Mouse (Mus musculus) adrenal gland, adult (tissue): ENCODE measurements around the gene Aarsd1.
"Not testable (repeated sequence)": the region's sequence is repeated elsewhere in the genome, so short reads cannot be mapped to it uniquely, and the experiment has no call there.

ENCODE experiments used
- DNase-seq, 2 experiments: peaks; one replicate each; pipeline ENCODE4 v3.0.0; 2022 to 2023; ENCODE audit warnings: low spot score in 1 of 2; ENCODE audit not compliant: inconsistent age in 2 of 2

Aarsd1 gene

GRCm38 (mm10) chr11:101447786-101448185, 30.4 kb upstream of the Aarsd1 start:
- no peak for DNase-seq

DNA sequence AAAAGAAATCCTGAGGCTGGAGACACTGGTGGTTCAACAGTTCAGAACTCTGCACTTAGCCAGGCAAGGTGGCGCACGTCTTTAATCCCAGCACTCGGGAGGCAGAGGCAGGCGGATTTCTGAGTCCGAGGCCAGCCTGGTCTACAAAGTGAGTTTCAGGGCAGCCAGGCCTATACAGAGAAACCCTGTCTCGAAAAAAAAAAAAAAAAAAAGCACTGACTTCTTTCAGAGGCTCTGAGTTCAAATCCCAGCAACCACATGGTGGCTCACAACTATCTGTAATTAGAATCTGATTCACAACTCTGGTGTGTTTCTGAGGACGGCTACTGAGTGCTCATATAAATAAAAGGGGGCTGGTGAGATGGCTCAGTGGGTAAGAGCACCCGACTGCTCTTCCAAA, 29.4 kb upstream of the Aarsd1 start:
- not testable (repeated sequence) for DNase-seq

GRCm38 (mm10) chr11:101446319-101446718, 28.9 kb upstream of the Aarsd1 start:
- DNase-seq, result no peak

GRCm38 (mm10) chr11:101442760-101443159, 25.3 kb upstream of the Aarsd1 start:
- no peak for DNase-seq

- peak; percentile 99 for DNase-seq
Measured at GRCm38 (mm10) chr11:101442127-101442693, 24.8 kb upstream of the Aarsd1 start, which contains the start of gene Rpl27. TSS of gene Rpl27 (plus strand) at chr11:101442298.

DNA sequence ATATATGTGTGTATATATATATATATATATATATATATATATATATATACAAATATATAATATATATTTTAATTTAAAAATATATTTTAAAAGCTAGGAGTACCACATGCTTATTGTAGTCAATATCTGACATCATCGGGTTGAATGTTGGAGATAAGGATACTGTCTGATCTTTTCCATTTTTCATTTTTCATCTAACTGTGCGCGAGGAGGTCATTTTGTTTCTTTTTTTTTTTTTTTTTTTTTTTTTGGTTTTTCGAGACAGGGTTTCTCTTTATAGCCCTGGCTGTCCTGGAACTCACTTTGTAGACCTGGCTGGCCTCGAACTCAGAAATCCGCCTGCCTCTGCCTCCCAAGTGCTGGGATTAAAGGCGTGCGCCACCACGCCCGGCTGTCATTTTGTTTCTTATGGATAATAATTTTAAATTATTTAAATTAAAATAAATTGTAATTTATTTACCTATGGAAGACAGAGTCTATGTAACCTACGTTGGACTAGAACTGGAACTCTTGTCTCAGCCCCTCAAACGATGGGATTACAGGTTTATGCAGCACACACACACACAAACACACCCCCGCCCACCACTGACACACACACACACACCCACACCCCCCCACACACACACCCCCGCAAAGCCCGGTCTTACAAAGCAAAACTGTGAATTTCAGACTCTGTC, 24.2 kb upstream of the Aarsd1 start:
- not testable (repeated sequence) for DNase-seq

GRCm38 (mm10) chr11:101438006-101438405, 20.6 kb upstream of the Aarsd1 start:
- not testable (repeated sequence) for DNase-seq

GRCm38 (mm10) chr11:101436916-101437315, 19.5 kb upstream of the Aarsd1 start:
- no peak for DNase-seq

DNA sequence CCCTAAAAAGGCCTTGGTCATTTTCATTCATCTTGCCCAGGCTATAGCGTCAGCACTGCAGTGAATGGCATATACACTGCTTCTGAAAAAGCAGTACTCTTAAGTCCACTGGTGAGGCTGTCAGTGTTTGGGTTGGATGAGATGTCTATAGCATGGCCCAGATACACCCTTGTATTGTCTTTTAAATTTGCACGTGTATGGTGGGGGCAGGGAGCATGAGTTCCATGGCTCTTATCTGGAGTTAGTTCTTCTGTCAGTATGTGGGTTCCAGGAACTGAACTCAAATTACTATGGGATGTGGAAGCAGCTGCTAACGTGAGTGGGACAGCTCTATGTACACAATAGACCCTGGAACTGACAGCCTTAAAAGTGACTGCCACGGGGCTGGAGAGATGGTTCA, 18.4 kb upstream of the Aarsd1 start:
- DNase-seq, result no peak

DNA sequence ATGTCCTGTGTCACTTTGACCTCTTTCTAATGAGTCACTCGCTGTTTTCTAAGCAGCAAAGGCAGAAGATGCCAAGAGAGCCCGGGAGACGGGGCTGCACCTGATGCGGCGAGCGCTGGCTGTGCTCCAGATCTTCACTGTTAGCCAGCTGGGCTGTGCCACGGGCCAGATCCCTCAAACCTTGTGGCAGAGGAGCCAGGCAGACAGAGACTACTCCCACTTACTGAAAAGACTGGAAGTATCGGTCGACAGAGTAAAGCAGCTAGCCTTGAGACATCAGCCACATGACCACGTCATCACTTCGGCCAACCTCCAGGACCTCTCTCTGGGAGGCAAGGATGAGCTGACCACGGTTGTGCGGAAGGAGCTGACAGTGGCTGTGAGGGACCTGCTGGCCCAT, 16.0 kb upstream of the Aarsd1 start:
- peak; percentile 65 to 82 for DNase-seq

GRCm38 (mm10) chr11:101431327-101431726, 13.9 kb upstream of the Aarsd1 start:
- peak; percentile 66 to 72 for DNase-seq

- DNase-seq, result no peak
Measured at GRCm38 (mm10) chr11:101426165-101426564, 8.8 kb upstream of the Aarsd1 start.

GRCm38 (mm10) chr11:101424925-101425813, 7.8 kb upstream of the Aarsd1 start, which contains the start of the genes Rundc1 and Ptges3l:
TSS of gene Rundc1 (plus strand) at chr11:101425085.
TSS of gene Ptges3l (minus strand) at chr11:101425333.
- peak; percentile 97 to 99 for DNase-seq

GRCm38 (mm10) chr11:101424105-101424851, 6.9 kb upstream of the Aarsd1 start, which contains the start of gene Gm27029:
TSS of gene Gm27029 (minus strand) at chr11:101424796.
- no peak for DNase-seq

DNA sequence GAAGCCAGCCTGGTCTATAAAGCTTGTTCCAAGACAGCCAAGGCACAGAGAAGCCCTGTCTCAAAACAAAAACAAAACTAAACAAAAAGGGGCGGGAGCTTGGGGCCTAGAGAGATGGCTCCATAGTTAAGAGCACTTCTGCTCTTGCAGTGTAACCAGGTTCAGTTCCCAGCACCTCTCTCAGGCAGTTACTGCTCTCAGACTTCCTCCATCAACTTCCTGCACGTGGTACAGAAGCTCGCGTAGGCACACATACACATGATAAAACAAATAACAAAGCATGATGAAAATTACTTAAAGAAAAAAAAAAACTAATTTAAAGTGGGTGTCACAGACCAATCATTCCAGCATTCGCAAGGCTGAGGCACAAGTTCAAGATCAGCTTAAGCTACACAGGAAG, 2.7 kb upstream of the Aarsd1 start:
- no peak for DNase-seq

DNA sequence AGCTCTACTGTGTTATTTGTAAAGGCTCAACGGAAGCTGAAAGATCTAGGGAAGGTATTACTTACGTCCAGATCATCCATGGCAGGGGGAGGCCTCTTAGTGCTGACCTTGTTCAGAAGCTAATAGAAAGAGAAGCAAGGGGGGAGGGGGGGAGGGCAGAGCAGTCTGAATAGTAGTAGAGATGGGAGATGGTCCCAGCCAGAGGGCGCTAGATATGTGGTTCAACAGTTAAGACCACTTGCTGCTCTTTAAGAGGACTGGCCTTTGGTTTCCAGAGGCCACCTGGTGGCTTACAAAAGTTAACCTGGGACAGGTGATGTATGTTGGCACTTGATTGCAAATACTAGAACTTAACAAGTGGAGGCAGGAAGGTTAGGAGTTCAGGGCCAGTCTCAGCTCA, 2.2 kb upstream of the Aarsd1 start:
- no peak for DNase-seq

GRCm38 (mm10) chr11:101418991-101419390, 1.6 kb upstream of the Aarsd1 start:
- DNase-seq, result no peak

GRCm38 (mm10) chr11:101416433-101417100, 848 bp downstream of the Aarsd1 start:
- peak in 1 of 2 experiments; percentile 54 for DNase-seq

- DNase-seq, result peak in 1 of 2 experiments; percentile 67
Measured at GRCm38 (mm10) chr11:101415306-101415705, 2.1 kb downstream of the Aarsd1 start.

DNA sequence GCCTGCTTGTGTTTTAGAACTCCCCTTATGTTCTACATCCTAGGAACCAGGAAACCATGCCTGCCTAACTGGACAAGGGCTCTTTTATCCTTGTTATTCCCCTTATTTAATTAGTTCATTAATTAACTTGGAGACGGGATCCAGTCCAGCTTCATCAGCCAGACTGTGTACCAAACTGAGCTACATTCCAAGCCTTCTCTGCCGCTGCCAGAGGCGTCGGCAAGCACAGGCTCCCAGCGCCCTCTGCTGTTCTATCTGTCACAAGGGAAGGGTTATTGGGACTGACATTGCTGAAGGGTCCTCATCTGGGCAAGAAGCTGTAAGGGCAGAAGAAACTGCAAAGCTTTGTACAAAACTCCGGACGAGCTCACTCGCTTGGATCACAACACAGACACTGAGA, 22.3 kb downstream of the Aarsd1 start:
- peak; percentile 78 to 90 for DNase-seq
